Mouse (Mus musculus): Measurements from ENCODE around the gene Anks1b. TPM values are rescaled to one million over a fixed set of nuclear protein-coding genes. Genes with fewer than 3 reads are reported as not detected.

The Anks1b gene
- total RNA-seq, 2 experiments from 2014 or later = not detected

- ATAC-seq (ENCODE audit: poor library complexity, severe bottlenecking) = no peak
Measured at GRCm38 (mm10) chr10:90717961-90718360, 844.7 kb downstream of the Anks1b start.

DNA sequence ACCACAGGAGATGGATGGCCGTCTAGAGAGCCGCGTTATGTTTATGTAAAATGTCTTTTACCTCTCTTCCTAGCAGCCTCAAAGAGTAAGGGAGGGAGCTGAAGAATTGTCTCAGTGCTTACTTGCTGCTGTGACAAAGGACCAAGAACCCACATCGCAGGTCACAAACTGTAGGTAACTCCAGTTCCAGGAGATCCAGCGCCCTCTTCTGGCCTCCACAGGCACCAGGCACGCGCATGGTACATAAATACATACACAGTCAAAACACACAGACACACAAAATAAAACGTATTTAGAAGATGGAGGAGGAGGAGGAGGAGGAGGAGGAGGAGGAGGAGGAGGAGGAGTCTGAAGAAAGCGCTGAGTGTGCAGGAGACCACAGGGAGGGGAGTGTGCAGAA is 845.4 kb downstream of the Anks1b start:
- ATAC-seq (ENCODE audit: poor library complexity, severe bottlenecking) = no peak

GRCm38 (mm10) chr10:90719996-90720395 is 846.7 kb downstream of the Anks1b start:
- ATAC-seq (ENCODE audit: poor library complexity, severe bottlenecking) = no peak

DNA sequence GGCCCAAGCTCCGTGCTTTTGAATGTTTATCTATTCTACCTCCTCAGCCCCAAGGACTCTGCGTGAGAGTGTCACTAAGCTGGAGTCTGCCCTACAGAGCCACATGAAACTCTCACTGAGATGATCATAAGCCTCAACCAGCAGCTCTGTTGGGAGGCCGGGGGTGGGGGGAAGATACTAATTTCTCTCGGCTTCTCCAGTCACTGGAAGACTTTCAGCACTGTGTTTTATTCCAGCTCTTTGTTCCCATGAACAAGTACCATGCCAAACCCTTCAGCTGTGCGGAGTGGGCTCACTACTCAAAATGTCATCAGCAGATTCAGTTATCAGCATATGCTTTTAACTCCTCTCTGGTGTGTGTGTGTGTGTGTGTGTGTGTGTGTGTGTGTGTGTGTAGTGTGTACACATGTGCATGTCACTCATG is 849.8 kb downstream of the Anks1b start:
- ATAC-seq (ENCODE audit: poor library complexity, severe bottlenecking) = no peak

DNA sequence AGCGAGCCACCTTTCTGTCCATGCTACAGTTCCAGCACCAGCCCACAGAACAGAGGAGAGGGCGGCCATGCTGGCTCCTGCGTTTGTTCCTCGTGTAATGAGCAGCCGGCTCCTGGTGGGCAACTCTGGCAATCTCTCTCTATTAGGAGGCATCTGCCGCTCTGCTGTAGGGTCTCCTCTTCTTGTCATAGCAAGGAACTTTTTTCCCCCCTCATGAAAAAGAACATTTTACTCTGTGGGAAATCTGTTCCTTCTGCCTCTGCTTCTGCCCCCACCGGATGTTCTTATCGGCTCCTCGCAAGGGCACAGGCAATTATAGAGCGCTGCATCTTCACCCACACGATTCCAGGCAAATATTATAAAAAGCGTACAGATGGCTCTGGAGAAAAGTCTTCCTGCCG is 850.6 kb downstream of the Anks1b start:
- ATAC-seq (ENCODE audit: poor library complexity, severe bottlenecking) = no peak

DNA sequence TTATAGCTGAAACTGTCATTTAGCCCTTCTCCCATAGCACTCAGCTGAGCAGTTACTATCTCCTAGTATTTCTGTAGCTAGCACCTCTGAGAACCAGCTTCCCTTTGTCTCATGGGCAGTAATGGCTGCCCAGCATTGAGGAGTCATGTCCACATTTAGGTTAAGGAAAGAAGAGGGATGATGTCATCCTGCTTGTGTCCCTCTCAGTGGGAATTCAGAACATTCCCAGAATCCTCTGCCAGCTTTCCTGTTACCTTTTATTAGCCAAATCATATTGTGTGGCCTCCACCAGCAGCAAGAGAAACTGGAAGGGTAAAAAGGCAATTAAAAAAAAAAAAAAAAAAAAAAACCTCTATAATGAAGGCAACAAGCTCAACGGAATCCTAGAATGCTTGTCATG is 851.6 kb downstream of the Anks1b start:
- no peak for ATAC-seq (ENCODE audit: poor library complexity, severe bottlenecking)

GRCm38 (mm10) chr10:90728401-90729358 is 855.4 kb downstream of the Anks1b start:
- ATAC-seq (ENCODE audit: poor library complexity, severe bottlenecking) = peak; percentile 57

GRCm38 (mm10) chr10:90729527-90729926 is 856.2 kb downstream of the Anks1b start:
- ATAC-seq (ENCODE audit: poor library complexity, severe bottlenecking) = no peak

GRCm38 (mm10) chr10:90732823-90733222 is 859.5 kb downstream of the Anks1b start:
- no peak for ATAC-seq (ENCODE audit: poor library complexity, severe bottlenecking)

DNA sequence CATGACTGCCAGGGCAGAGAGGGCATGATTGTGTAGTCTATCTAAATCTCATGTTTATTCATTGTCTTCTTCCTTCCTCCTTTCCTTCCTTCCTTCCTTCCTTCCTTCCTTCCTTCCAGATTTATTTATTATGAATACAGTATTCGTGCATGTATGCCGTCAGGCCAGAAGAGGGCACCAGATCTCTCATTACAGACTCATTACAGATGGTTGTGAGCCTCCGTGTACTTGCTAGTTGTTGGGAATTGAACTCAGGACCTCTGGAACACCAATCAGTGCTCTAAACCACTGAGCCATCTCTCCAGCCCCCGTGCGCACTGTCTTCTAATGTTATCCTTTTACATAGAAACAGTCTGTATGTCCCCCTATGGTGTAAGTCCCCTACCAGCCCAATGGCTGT is 860.3 kb downstream of the Anks1b start:
- 0 out of 2 replicates have a peak, but pooled peaks have one; percentile 35 for ATAC-seq (ENCODE audit: poor library complexity, severe bottlenecking)

- no peak for ATAC-seq (ENCODE audit: poor library complexity, severe bottlenecking)
Measured at GRCm38 (mm10) chr10:90738475-90738874, 865.2 kb downstream of the Anks1b start.

- no peak for ATAC-seq (ENCODE audit: poor library complexity, severe bottlenecking)
Measured at GRCm38 (mm10) chr10:90740956-90741355, 867.6 kb downstream of the Anks1b start.

- no peak for ATAC-seq (ENCODE audit: poor library complexity, severe bottlenecking)
Measured at GRCm38 (mm10) chr10:90751889-90752288, 878.6 kb downstream of the Anks1b start.

- no peak for ATAC-seq (ENCODE audit: poor library complexity, severe bottlenecking)
Measured at GRCm38 (mm10) chr10:90753106-90753505, 879.8 kb downstream of the Anks1b start.

GRCm38 (mm10) chr10:90757773-90758172 is 884.5 kb downstream of the Anks1b start:
- no peak for ATAC-seq (ENCODE audit: poor library complexity, severe bottlenecking)

DNA sequence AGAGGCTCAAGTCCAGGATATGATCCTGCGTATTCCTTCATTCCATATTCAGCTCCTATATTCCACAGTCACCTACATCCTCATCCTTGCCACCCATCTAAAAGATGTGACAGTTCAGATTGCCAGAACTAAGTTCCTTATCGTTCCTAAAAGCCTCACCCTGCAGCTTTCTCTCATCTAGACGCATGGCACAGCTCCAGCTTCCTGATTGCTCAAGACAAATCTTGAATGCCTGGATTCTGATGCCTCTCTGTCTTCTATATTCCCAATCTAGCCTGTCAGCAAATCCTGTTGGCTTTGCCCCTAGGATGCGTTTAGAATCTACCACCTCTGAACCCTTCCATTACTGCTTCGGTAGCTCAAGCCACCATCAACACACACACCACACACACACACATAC is 886.6 kb downstream of the Anks1b start:
- ATAC-seq (ENCODE audit: poor library complexity, severe bottlenecking) = no peak

DNA sequence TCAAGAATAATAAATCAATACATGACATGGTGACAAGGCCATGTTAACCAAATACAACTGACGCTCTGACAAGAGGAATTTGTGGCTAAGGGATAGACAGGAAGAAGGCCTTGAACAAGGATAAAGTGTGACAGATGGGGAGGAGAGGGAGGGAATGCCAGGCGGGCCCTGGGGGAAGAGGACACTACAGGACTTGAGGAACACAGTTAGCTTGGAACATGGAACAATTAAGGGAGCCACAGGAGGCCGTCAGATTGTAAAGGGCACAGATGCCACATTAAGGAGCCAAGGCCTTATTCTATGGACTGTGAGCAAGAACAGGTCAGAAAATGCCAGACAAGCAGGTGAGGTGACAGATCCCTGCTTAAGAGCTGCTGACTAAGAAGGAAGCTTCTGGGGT is 893.0 kb downstream of the Anks1b start:
- no peak for ATAC-seq (ENCODE audit: poor library complexity, severe bottlenecking)

GRCm38 (mm10) chr10:90770403-90770955 is 897.2 kb downstream of the Anks1b start:
- no peak for ATAC-seq (ENCODE audit: poor library complexity, severe bottlenecking)

DNA sequence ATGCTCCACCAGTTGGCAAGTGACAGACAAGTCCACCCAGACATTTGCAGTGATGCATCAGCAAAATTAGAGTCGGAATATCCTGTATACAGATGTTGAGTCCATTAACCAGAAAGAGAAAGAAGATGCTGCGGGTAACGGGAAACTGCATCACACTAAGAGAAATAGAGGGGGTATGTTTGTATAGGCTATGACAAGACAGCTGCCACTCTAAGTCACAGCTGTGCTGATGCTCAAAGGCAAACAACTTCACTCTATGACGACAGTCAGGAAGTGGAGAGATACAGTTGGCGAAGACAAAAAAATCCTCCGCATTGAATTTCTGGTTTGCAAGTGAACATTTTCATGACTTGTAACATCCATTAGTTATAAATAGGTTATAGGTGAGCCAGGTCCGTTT is 897.7 kb downstream of the Anks1b start:
- ATAC-seq (ENCODE audit: poor library complexity, severe bottlenecking) = no peak

DNA sequence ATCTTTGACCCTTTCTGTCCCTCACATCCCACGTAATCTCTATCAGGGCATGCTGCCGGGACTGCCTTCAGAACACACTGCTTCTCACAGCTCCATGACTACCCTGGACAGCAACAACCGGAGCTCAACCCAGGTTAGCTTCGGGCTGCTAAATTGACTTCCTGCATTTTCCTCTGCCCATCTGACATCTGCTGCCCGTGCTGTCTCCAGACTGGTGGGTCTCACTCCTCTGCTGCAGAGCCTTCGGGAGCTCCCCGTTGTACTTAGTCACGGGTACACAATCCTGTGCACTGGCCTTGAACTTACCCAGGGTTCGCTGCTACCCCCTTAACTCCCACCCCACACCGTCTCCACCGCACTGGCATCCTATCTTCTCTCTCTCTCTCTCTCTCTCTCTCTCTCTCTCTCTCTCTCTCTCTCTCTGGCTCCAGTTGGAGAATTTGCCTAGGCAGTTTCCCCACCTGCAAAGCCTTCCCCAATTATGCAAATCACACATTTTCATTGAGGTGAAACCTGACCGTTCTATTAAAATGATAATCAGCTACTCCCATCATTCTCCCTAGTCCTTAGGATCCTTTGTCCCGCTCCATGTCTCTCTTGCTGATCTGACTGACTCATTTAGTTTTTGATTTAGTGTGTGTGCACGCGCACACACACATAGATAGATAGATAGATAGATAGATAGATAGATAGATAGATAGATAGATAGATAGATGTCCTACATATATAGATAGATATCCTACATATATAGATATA is 898.3 kb downstream of the Anks1b start:
- ATAC-seq (ENCODE audit: poor library complexity, severe bottlenecking) = no peak

All from megakaryocyte, adult 5-6 weeks (primary cell).